Mouse (Mus musculus) limb, embryonic 12.5 days (tissue): ENCODE measurements around the gene Pkp4. TPM values are rescaled to one million over a fixed set of nuclear protein-coding genes. Genes with fewer than 3 reads are reported as not detected.
"Not testable (repeated sequence)": the region's sequence is repeated elsewhere in the genome, so short reads cannot be mapped to it uniquely, and the experiment has no call there.

Source experiments
- ATAC-seq: fragments of 200-750 bp; cut with Nextera tagmentation; 2 replicates; pipeline ENCODE4 v1.8.0; 2017; ENCODE audit warnings: low read depth, moderate TSS enrichment; ENCODE audit not compliant: insufficient number of reproducible peaks, insufficient read depth, low FRiP score, low TSS enrichment
- H3K27ac ChIP-seq: fragments of 300-500 bp; sonication (generic); 2 replicates; pipeline ENCODE4 v1.5.1; 2016; ENCODE audit warnings: mild to moderate bottlenecking, moderate library complexity
- H3K27me3 ChIP-seq: fragments of 300-500 bp; sonication (generic); 2 replicates; pipeline ENCODE4 v1.6.1; 2016; ENCODE audit warnings: mild to moderate bottlenecking, moderate library complexity
- H3K36me3 ChIP-seq: fragments of 300-500 bp; sonication (generic); 2 replicates; pipeline ENCODE4 v1.6.1; 2016; ENCODE audit warnings: mild to moderate bottlenecking, moderate library complexity
- H3K4me1 ChIP-seq: fragments of 300-500 bp; sonication (generic); replicated peaks from 2 replicates; pipeline ENCODE4 v1.6.1; 2016
- H3K4me2 ChIP-seq: fragments of 300-500 bp; sonication (generic); 2 replicates; pipeline ENCODE4 v1.6.1; 2016; ENCODE audit warnings: mild to moderate bottlenecking, moderate library complexity
- H3K4me3 ChIP-seq: fragments of 300-500 bp; sonication (generic); replicated peaks from 2 replicates; pipeline ENCODE4 v1.5.1; 2016; ENCODE audit warnings: mild to moderate bottlenecking
- H3K9ac ChIP-seq: fragments of 300-500 bp; sonication (generic); replicated peaks from 2 replicates; pipeline ENCODE4 v1.6.1; 2016; ENCODE audit warnings: mild to moderate bottlenecking, moderate library complexity
- H3K9me3 ChIP-seq: fragments of 300-500 bp; sonication (generic); 2 replicates; pipeline ENCODE4 v1.6.1; 2016; ENCODE audit warnings: mild to moderate bottlenecking, moderate library complexity
- WGBS: fragments of 180-500 bp; shearing (Covaris S2); methylation state at CpG from one replicate; pipeline ENCODE4 v1.1.7; 2016; 5-methylcytosine and 5-hydroxymethylcytosine counted together
- polyA plus RNA-seq: library from polyadenylated mRNA; unstranded; fragments of >200 nt; fragmentation: Nextera tagmentation; extraction: Ambion mirVana; gene quantifications from 2 replicates; pipeline ENCODE4 v1.2.1, GENCODE M21; 2016

Pkp4 gene
- polyA plus RNA-seq, 1 experiment from 2014 or later = 18.7 TPM

GRCm38 (mm10) chr2:59351303-59352099 lies 190.9 kb downstream of the Pkp4 start:
- no peak for ATAC-seq
- H3K9me3 ChIP-seq = no peaks in the 10 kb centered on the region
- H3K4me2 ChIP-seq = no peak overlapping the region
- whole genome bisulfite sequencing = 79% methylated on average over 16 of the region's 16 CpGs
- no peak overlapping the region for H3K4me3 ChIP-seq
- H3K9ac ChIP-seq = no peak overlapping the region
- H3K4me1 ChIP-seq = peaks cover 20% of the 10 kb centered on the region
- no peak overlapping the region for H3K27ac ChIP-seq
- H3K36me3 ChIP-seq = peaks cover 56% of the 10 kb centered on the region
- no peaks in the 10 kb centered on the region for H3K27me3 ChIP-seq

DNA sequence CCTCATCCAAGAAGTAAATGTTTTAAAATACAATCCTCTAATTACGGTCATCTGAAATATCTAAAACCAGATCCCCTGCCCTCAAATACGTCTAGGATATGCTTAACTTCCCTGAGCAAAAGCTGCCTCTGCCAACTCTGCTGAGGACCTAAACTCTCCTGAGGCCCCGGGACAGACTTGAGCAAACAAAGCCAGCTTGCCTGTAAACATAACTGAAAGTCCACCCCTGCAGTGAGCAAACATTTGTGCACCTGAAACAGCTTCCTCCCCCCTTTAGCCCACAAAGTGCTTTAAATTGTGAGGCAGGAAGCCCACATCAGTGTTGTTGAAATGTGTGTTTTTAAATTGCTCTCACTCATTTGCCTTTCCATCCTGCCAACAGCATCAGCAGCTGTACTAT lies 193.2 kb downstream of the Pkp4 start:
- peaks cover 38% of the 10 kb centered on the region; the same call in 1 of the 2 replicates for H3K36me3 ChIP-seq

DNA sequence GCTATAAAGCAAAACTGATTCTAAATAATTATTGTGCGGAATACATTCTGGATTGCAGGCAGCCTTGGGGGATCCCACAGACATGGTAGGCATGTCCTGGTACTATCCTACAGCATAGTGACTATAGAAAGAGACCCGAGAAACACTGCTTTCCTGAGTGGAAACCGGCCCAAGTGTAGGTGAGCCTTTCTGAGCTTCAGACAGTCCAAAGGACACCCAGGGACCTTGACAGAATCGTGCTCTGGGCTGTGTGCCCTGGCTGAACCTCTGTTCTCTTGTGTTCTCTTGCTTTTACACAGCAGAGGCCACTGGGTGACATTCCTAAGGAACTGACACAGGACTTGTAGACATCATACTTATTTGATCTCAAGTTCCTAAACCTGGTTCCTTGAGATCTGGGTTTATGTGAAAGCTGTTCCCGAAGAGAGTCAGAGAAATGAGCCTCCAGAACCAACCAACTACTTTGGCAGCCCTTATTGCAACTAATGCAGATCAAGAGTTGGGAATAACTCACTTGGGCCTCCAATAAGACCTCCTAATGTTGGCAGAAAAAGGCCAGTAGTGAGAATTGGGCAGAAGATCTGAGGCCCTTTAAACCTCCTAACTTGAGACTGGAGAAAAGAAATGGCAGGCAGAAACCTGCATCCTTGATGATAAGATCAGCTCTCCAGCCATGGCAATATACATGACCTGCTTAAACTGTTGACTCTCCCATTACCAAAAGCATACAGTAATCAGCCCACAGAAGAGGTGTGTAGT lies 195.1 kb downstream of the Pkp4 start:
- H3K27me3 ChIP-seq = no peaks in the 10 kb centered on the region
- no peaks in the 10 kb centered on the region for H3K9me3 ChIP-seq
- no peak for ATAC-seq
- WGBS = 95% methylated on average over 5 of the region's 5 CpGs
- H3K4me3 ChIP-seq = no peak overlapping the region
- H3K4me1 ChIP-seq = peaks cover 8% of the 10 kb centered on the region
- H3K4me2 ChIP-seq = no peak overlapping the region
- peaks cover 32% of the 10 kb centered on the region; the same call in 1 of the 2 replicates for H3K36me3 ChIP-seq
- H3K9ac ChIP-seq = no peak overlapping the region
- H3K27ac ChIP-seq = no peak overlapping the region

More for the DNA sequence above, 193.2 kb downstream of the Pkp4 start:
- H3K9ac ChIP-seq = no peak overlapping the region
- H3K9me3 ChIP-seq = no peaks in the 10 kb centered on the region
- no peak overlapping the region for H3K4me3 ChIP-seq
- H3K27me3 ChIP-seq = no peaks in the 10 kb centered on the region
- no peak for ATAC-seq
- H3K27ac ChIP-seq = no peak overlapping the region
- 76% methylated on average over 3 of the region's 3 CpGs for whole genome bisulfite sequencing
- H3K4me2 ChIP-seq = no peak overlapping the region
- peaks cover 20% of the 10 kb centered on the region for H3K4me1 ChIP-seq

GRCm38 (mm10) chr2:59359760-59360342 lies 199.2 kb downstream of the Pkp4 start:
- no peaks in the 10 kb centered on the region for H3K9me3 ChIP-seq
- peaks cover 7% of the 10 kb centered on the region; the same call in 1 of the 2 replicates for H3K4me1 ChIP-seq
- no peak overlapping the region for H3K27ac ChIP-seq
- ATAC-seq = no peak
- no peak overlapping the region for H3K9ac ChIP-seq
- WGBS = 85% methylated on average over 9 of the region's 9 CpGs
- H3K4me2 ChIP-seq = no peak overlapping the region
- H3K36me3 ChIP-seq = peaks cover 15% of the 10 kb centered on the region; the same call in 1 of the 2 replicates
- H3K4me3 ChIP-seq = no peak overlapping the region
- no peaks in the 10 kb centered on the region for H3K27me3 ChIP-seq

DNA sequence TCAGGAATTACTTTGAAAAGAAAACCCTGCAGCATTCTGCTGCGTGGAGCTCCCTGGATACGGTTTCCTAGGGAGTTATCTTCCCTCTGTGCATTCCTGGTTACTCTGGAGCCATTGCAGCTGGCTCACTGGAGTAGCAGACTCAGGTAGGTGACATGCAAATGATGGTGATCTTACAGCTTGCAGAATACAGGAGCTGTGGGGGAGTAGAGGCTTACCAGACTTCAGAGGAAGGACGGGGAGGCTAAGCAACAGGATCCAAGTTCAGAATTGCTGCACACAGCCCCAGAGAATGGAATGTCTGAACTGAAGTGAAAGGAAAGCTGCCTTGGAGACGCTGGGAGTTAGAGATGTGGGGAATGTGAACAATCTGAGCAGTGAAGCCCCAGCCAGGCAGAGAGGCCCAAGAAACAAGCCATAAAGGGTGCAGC lies 200.7 kb downstream of the Pkp4 start:
- H3K27ac ChIP-seq = peak overlapping the region; percentile 47; the same call in 1 of the 2 replicates
- no peak overlapping the region for H3K4me3 ChIP-seq
- H3K4me2 ChIP-seq = no peak overlapping the region
- 40% methylated on average over 4 of the region's 4 CpGs for WGBS
- H3K9ac ChIP-seq = no peak overlapping the region
- ATAC-seq = no peak
- no peaks in the 10 kb centered on the region for H3K9me3 ChIP-seq
- no peaks in the 10 kb centered on the region for H3K27me3 ChIP-seq
- H3K4me1 ChIP-seq = peaks cover 7% of the 10 kb centered on the region; the same call in 1 of the 2 replicates
- H3K36me3 ChIP-seq = no peaks in the 10 kb centered on the region; the same call in 1 of the 2 replicates

- WGBS = 82% methylated on average over 3 of the region's 3 CpGs
- Histone ChIP-seq H3K4me3 (no peak overlapping the region), H3K9me3 (no peaks in the 10 kb centered on the region), H3K27ac (no peak overlapping the region), H3K9ac (no peak overlapping the region), H3K4me1 (peaks cover 7% of the 10 kb centered on the region; the same call in 1 of the 2 replicates), H3K27me3 (no peaks in the 10 kb centered on the region), H3K4me2 (no peak overlapping the region), H3K36me3 (no peaks in the 10 kb centered on the region)
- no peak for ATAC-seq
These were observed 203.6 kb downstream of the Pkp4 start for GRCm38 (mm10) chr2:59364156-59364842.

GRCm38 (mm10) chr2:59367191-59367590 lies 206.5 kb downstream of the Pkp4 start:
- Histone ChIP-seq H3K9me3 (no peaks in the 10 kb centered on the region), H3K4me1 (no peaks in the 10 kb centered on the region), H3K4me2 (no peak overlapping the region), H3K27ac (no peak overlapping the region), H3K27me3 (no peaks in the 10 kb centered on the region), H3K9ac (no peak overlapping the region), H3K36me3 (no peaks in the 10 kb centered on the region), H3K4me3 (no peak overlapping the region)
- 88% methylated on average over 4 of the region's 4 CpGs for WGBS
- ATAC-seq = no peak

GRCm38 (mm10) chr2:59373113-59373512 lies 212.5 kb downstream of the Pkp4 start:
- Histone ChIP-seq H3K27ac (no peak overlapping the region), H3K4me2 (no peak overlapping the region), H3K4me1 (no peaks in the 10 kb centered on the region), H3K36me3 (no peaks in the 10 kb centered on the region), H3K9me3 (no peaks in the 10 kb centered on the region), H3K4me3 (no peak overlapping the region), H3K27me3 (no peaks in the 10 kb centered on the region), H3K9ac (no peak overlapping the region)
- WGBS = 90% methylated on average over 2 of the region's 2 CpGs
- no peak for ATAC-seq

GRCm38 (mm10) chr2:59378096-59378495 lies 217.4 kb downstream of the Pkp4 start:
- Histone ChIP-seq H3K4me3 (no peak overlapping the region), H3K4me2 (no peak overlapping the region), H3K27me3 (no peaks in the 10 kb centered on the region), H3K9me3 (no peaks in the 10 kb centered on the region), H3K27ac (no peak overlapping the region), H3K36me3 (no peaks in the 10 kb centered on the region), H3K4me1 (no peaks in the 10 kb centered on the region), H3K9ac (no peak overlapping the region)
- WGBS = 86% methylated on average over 9 of the region's 9 CpGs
- ATAC-seq = no peak

GRCm38 (mm10) chr2:59378861-59379260 lies 218.2 kb downstream of the Pkp4 start:
- ATAC-seq, H3K4me1 ChIP-seq, H3K9me3 ChIP-seq, H3K4me3 ChIP-seq, H3K4me2 ChIP-seq, H3K27me3 ChIP-seq, H3K36me3 ChIP-seq, H3K27ac ChIP-seq, H3K9ac ChIP-seq: not testable (repeated sequence)
- WGBS = 97% methylated on average over 17 of the region's 17 CpGs

DNA sequence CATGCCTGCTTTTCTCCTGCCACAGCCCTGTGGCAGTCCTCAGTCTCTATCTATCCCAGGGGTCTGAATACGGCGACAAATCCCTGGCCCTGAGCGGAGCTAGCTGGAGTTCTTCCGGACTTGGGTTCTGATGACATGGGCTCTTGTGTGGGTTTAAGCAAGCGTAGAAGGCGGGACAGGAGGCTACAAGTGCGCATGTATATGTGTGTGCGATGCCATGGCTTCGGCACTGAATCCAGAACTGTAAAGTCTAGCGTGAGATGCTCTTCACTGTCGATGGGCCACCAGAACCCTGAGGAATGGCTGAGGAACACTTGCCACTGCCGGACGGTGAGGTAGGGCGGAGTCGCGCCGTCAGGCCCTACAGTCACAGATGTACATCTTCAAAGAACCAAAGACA lies 222.6 kb downstream of the Pkp4 start:
- H3K27me3 ChIP-seq = no peaks in the 10 kb centered on the region
- no peaks in the 10 kb centered on the region for H3K36me3 ChIP-seq
- ATAC-seq = no peak
- H3K4me2 ChIP-seq = no peak overlapping the region
- no peak overlapping the region for H3K9ac ChIP-seq
- H3K27ac ChIP-seq = no peak overlapping the region
- H3K4me3 ChIP-seq = no peak overlapping the region
- peaks cover 4% of the 10 kb centered on the region; the same call in 1 of the 2 replicates for H3K4me1 ChIP-seq
- no peaks in the 10 kb centered on the region for H3K9me3 ChIP-seq
- WGBS = 93% methylated on average over 17 of the region's 17 CpGs
